Mouse (Mus musculus): ENCODE data around the gene Uba2.
A peak's percentile ranks its signal among the peaks of the same experiment; 100 is the strongest.
"Not testable (repeated sequence)": the region's sequence is repeated elsewhere in the genome, so short reads cannot be mapped to it uniquely, and the experiment has no call there.

Uba2 gene

DNA sequence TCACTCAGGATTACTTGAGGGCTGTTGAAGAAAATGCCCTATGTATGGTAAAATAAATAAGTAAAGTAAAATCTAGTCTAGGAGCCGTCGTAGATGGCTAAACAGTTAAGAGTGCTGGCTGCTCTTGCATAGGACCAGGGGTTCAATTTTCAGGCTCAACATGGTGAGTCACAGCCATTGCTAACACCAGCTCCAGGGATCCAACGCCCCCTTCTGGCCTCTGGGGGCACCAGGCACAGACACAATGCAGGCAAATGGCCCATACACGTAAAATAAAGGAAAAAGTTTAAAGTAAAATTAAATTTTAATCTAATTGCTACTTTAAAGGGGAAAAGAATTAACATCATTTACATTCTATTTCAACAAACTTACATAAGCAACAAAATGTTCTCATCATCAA lies 2.5 kb downstream of the Uba2 start:
- DNase-seq (ENCODE audit: low spot score), result peak; percentile 69

DNA sequence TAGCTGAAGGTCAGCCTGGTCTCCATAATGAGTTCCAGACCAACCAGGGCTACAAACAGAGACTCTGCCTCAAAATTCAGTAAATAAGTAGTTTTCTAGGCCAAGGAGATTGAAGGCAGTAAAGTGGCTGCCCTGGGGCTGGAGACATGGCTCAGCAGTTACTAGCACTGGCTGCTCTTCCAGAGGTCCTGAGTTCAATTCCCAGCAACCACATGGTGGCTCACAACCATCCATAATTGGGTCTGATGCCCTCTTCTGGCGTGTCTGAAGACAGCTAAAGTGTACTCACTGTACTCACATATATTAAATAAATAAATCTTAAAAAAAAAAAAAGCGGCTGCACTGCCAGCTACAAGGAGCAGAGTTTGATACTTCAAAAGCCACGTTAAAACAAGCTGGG lies 3.4 kb downstream of the Uba2 start:
- no peak for DNase-seq (ENCODE audit: low spot score)

DNA sequence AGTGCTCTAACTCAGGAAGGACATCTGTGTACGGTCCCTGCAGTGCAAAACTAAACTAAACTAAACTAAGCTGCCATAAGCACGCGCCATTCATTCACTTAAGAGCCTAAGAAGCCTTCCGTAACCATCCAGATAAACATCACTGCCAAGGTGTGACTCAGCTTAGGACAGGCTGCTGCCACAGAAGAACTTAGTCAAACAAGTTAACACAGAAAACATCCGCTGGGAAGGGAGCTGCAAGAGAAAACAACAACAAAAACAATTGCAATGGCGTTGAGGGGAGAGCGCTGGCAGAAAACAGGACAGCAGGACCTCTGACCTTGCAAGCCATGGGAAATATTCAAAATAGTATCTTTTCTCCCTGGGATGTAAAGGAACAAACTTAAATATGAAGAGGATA lies 4.7 kb downstream of the Uba2 start:
- DNase-seq (ENCODE audit: low spot score), result no peak

DNA sequence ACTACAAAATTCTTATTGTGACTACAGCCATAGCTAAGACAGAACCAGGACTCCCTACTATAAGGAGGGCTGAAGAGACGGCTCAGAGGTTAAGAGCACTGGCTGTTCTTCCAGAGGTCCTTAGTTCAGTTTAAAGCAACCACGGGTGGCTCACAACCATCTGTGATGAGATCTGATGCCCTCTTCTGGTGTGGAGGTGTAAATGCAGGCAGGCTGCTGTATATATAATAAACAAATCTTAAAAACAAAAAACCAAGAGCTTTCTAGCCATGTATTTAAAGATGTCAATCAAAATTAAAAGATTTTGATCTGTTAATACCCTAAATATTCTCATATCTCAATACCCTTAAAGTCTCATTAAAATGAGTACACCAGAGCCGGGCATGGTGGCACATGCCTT lies 10.2 kb downstream of the Uba2 start:
- no peak for DNase-seq (ENCODE audit: low spot score)

DNA sequence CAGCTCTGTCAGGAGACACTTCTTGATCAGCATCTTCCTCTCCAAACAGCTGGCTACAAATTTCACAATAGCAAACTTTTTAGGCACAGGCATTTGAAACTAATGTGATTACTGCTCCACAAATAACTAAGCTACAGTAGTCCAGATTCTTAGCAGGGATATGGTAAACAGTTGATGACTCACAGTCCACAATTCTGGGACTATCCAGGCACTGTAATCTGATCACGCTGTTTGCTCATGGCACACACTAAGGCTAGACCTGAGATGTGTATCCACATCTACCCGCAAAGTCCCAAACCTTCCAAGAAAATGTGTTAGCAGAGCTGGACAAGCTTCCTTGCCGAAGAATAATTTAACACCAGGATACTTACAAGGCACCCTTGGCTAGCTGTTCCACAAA lies 11.4 kb downstream of the Uba2 start:
- no peak for DNase-seq (ENCODE audit: low spot score)

DNA sequence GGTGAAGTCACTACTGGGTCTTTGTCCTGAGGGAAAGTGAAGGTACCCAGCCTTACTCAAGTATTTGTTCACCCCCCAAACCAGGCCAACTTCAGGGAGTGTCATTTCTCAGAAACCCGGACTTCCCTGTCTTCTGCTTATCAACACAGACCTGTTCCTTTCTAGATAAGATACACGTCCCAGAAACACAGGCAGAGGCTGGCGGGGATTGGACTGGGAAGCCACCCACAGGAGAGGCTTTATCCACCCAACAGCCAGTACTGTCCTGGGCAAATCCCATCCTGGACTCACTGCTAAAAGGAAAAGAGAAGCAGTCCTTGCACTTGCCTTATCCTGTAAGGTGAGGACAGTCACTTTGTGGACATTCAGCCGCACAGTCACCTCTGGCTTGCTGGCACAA lies 22.2 kb downstream of the Uba2 start:
- DNase-seq (ENCODE audit: low spot score), result no peak

DNA sequence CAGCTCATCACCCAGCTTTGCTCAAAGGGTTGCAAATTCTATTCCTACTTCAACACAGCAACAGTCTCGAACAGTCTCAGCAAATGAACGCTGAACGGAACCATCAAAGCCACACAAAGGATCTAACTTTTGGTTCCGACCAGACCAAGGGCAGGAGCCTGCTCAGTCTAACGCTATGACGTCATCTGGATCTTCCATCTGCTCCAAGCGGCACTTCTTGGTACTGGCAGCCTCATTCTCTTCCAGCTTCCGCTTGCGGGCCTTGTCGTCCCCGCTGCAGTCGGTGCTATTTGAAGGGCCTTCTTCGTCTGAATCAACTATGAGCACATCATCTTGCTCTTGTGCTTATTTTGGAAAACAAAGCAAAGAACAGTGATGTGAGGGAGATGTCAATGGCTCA lies 28.3 kb downstream of the Uba2 start:
- no peak for DNase-seq (ENCODE audit: low spot score)

DNA sequence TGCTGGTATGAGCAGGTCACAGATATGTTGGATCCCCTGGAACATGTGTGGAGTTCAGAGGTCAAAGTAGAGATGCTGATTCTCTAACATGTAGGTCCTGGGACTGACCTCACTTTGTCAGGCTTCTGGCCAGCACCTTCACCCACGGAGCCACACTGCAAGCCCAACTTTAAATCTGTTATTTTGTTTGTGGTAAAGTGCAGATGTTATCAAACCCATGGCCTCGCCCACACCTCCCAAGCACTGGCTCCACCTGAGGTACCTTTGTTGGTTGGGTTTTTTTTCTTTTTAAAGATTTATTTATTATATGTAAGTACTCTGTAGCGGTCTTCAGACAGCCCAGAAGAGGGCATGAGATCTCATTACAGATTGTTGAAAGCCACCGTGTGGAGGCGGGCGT lies 29.9 kb downstream of the Uba2 start:
- DNase-seq (ENCODE audit: low spot score), result no peak

DNA sequence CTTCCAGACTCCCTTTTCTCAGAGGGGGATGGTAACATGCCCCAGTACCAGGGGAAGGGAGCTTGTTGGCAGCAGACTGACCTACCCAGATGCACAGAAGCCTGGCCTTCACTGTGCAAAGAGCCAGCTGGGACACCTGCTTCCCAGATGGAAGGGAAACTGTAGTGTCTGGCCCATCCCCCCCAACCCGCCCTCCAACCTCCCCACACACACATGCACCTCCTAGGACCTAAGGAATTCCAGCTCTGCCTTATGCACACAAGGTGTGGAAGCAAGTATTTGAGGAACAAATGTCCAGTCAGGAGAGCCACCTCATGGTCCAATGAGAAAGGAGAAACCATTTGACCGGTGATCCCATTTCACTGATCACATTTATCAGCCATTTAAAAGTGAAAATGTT lies 35.1 kb downstream of the Uba2 start:
- peak; percentile 44 for DNase-seq (ENCODE audit: low spot score)

DNA sequence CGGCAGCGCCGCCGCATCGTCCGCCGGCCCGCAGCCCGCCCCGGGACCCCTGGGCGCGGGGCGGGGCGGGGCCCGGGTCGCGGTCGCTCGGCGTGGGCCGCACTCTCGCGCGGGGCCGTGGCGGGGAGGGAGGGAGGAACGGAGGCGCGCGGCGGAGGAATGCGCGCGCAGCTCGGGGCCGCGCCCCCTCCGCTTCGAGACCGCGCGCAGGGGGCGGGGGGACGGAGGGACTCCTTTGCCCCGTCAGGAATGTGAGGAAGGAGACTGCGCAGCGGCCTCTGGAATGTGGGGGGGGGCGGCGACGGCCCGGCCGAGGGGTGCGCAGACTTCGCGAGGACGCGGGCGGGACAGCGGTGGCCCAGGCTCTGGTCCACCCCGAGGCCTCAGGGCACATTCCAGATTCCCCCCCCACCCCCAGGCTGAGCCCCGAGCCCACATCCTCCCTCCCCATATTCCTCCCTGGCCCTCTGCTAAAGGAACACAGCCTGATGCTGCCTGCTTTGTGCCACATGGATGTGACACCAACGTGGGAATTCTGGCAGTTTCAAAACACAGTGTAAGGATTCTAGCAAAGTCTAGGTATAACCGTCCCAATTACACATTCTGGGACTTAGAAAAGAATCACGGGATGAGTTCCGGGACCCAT lies 36.2 kb downstream of the Uba2 start, which contains the start of gene Wtip:
Gene Wtip (minus strand): TSS at position 152 of the 646 bp plus-strand sequence.
- DNase-seq (ENCODE audit: low spot score), result peak; percentile 89

DNA sequence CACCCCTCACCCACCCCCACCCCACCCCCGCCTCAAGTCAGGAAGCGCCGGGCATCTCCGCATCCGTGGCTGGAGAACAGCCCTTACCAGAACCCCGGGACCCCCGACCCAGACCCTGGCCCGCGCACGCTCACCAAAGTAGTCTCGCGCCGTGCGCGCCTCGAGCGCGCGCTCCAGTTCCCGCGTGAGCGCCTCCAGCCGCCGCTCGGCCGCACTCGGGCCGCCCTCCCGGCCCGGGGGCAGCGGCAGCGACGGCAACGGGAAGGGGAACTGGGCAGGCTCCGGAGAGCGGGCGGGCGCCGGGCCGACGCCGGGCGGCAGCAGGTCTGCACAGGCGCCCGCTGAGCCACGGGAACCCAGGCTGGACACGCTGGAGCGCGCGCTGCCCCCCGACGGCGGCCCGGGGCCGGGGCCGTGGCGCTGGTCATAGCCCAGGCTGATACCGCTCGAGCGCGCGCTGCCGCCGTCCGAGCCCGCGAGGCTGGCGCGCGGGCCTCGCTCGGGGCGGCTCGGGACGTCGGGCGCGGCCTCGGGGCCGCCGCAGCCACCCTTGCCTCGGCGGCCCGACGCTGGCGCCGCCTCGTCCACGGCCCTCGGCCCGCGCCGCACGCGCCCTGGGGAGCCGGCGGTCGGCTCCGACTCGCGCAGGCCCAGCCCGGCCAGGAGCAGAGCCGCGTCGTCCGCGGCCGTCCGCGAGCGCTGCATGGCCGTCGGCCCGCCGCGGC lies 36.9 kb downstream of the Uba2 start:
- peak; percentile 70 for DNase-seq (ENCODE audit: low spot score)

DNA sequence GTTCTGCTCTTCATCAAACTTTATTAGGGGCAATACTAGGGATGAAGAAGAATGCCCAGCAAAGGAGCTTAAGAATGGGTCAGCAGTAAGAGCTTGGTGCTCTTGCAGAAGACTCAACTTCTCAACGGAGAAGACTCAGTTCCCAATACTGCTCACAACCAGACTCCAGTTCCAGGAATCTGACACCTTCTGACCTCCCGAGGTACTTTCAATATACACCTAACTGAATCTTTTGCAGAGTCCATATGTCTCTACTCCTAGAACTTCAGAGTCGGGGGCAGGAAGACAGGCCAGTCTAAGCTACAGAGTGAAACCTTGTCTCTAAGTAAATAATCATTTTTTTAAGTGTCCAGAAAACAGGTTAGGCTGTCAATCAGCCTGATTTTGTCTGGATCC lies 37.4 kb downstream of the Uba2 start:
- peak; percentile 36 for DNase-seq (ENCODE audit: low spot score)

DNA sequence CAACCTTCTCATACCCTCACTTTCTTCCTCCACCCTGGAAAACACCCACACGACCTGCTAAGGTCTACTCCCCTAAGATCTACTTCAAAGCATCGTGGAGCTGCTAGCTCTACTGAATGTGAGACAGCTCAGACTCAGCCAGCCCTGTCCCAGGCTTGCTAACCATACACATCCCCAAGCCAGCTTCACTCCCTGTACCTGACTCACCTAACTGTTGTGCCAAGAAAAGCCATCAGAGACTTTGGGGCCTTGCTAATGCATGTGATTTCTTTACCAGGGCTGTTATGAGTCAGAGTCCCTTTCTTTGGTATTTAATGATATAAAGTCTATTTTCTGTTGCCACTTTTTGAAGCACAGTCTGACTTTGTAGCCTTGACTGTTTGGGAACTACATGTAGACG lies 38.3 kb downstream of the Uba2 start:
- no peak for DNase-seq (ENCODE audit: low spot score)

DNA sequence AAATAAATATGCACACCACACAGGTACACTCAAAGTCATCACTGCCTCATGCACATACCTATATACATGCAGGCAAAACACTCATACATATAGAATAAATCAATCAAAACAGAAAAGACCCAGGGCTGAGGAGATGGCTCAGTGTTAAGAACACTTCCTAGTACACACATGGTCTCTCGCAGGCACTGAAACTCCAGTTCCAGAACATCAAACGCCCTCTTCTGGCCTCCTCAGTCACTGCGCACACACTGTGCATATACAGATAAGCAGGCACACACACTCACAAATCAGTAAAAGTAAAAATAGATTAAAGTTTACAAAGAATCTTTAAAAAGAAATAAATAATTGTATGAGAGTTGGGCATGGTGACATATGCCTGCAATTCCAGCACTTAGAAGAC lies 43.1 kb downstream of the Uba2 start:
- DNase-seq (ENCODE audit: low spot score), result no peak

DNA sequence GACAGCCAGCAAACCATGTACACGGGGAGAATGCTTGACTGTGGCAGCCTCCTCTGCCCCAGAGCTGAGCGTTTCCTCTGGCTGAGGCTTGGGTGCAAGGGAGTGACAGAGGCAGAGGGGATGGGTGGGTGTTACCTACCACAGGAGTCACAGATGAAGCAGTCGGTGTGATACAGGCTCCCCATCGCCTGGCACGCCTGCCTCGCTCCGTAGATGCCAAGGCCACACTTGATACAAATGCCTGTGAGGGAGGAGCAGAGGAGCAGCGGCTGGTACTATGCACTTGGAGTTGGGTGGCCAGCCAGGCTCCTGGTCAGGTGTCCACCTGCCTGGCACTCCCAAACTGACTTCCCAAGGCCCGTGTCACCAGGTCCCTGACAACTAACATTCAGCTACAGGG lies 44.1 kb downstream of the Uba2 start:
- DNase-seq (ENCODE audit: low spot score), result no peak

DNA sequence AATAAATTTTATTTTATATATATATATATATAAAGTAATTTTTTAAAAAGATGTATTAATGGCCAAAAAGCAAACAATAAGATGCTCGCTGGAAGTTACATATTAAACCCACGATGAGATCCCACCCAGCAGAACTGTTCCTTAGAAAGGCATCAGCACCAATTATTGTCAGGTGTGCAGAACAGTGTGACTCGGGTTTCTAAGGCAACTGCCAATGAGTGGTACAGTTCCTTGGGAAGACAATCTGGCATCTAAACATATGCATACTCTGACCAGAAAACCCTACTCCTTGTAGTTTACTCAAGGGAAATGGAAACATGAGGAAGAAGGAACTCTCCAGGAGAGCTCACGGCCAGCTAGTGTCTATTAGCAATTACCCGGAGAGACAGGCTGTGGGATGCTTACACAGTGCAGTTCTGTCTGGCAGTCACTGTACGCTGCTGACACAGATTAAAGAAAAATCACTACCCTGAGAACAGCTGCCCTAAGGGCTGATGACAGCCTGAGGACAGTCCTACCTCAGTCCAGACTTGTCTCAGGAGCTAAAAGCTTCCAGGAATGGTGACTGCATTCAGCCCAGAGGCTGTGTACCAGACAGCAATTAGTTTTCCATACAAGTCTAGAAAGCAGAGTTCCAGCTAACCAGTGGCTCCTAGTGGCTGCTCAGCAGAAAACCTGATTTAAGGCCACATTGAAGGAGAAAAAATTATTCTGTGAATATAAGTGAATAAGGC lies 46.2 kb downstream of the Uba2 start:
- DNase-seq (ENCODE audit: low spot score), result no peak

DNA sequence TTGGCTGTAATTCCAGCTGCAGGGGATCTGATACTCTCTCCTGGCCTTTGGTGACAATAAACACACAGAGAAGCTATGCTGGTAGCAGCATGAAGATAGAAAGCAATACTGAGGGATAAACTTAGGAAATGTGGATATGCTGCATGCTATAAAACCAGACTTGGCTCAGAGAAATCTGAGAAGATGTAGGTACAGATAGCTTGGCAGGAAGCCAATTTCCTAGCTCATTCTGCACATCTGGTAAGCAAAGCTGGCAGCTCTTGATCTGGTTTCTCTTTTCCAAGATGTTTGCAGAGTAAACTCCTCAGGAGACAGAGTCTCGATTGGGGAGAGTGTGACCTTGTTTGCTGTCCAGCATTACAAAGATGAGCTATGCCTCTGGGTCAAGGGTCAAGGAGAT lies 48.8 kb downstream of the Uba2 start:
- not testable (repeated sequence) for DNase-seq (ENCODE audit: low spot score)

DNA sequence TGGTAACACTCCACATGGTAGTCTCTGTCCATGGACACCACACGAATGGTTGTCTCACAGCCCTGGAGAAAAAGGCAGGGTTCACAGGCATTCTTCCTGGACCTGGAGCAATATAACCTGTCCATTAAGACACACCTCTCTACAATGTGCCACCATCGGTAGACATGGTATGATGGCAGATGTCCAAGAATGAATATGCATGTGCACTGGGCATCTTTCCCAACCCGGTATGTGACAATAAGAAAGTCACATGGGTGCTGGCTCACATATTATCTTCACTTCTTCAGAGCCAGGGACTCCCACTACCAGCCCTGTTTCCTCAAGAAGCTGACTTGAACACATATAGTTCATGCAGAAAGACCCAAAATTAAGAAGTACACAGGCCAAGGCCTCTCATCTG lies 52.8 kb downstream of the Uba2 start:
- no peak for DNase-seq (ENCODE audit: low spot score)

DNA sequence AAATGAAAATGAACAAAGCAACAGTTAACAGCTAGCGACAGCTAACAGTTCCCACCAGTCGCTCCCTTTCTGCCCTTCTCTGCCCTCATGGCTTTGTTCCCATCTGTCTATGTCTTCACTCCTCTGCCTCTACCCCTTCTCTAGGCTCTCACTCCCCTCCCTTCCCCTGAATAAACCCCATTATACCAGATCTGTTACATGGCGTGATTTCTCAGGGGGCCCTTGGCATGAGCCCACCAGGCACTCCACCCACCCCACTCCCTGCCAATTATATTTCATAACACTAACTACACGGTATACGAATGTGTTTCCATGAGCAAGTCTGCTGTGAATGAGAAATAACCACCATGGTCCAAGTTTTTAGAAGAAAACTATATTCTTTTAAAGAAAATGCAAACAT lies 60.2 kb downstream of the Uba2 start:
- DNase-seq (ENCODE audit: low spot score), result no peak

DNA sequence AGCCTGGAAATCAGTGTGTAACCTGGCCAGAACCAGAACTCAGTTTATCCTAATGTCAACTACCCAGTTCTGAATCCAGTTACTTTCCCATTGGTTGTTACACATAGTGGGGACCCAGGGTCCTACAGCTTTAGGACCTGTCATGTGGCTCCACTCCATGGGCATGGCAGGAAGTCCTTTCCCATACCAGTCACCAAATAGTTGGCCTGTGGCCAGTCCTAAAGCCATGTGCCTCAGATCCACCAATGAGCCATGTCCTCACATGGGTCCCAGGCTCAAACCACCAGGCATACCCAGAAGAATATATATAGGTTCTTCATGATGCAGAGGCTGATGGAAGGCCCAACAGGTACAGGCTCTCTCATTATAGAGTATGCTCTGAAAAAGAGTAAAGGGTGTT lies 68.1 kb downstream of the Uba2 start:
- DNase-seq (ENCODE audit: low spot score), result no peak

DNA sequence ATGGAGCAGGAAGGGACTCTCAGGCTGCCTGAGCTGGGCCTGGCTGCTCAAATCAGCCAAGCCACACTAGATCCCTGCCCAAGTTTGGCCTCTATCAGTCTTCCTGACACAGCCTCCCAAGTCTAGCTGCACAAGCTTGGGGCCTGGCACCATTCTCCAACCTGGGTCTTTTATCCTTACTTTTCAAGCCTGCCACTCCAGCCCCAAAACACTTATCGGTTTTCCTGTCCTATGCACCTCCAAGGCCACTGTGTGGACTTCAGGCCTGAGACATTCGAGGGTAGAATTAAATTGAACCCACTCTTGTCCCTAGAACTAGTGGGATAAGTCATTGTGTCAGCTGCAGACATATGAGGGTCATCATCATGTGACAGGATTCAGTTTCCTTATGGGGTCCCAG lies 69.4 kb downstream of the Uba2 start:
- DNase-seq (ENCODE audit: low spot score), result no peak

DNA sequence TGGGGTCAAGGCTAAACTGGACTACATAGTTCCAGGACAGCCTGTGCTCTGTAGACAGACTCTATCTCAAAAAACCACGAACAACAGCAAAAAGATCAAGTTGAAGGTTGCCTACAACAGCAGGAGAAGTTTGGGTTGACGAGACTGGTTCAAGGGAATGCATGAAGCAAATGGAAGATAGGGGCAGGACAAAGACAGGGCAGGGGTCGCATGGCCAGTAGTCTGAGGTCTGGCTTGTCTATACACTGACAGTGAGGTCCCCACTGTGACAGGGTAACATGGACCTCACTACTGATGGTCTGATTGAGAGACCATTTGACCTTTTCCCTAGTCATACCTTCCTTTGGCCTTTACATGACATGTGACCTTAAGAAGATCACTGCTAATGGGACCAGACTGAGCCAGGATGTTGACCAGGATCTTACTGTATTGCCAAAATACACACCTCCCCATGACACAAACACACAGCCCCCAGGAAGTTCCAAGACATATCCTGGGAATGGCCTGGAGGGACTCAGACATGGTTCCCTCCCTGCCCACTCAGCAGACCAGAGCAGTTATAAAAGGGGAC lies 74.4 kb downstream of the Uba2 start, which contains the start of gene Scgb1b30:
Gene Scgb1b30 (plus strand): TSS at position 521 of the 571 bp plus-strand sequence.
- DNase-seq (ENCODE audit: low spot score), result no peak
